In genomic region chr14:121445194-121445593, GRCm38 (mm10) we compare ENCODE assay signal across 8 mouse cellular contexts. TPM values are rescaled to one million over a fixed set of nuclear protein-coding genes. Genes with fewer than 3 reads are reported as not detected.
A peak's percentile ranks its signal among the peaks of the same experiment; 100 is the strongest.
DNase-seq lines count a peak whose midpoint lies in the region; ATAC-seq and TF ChIP-seq lines count a peak whose summit lies in the region.

No protein-coding gene starts in this region.

- no peaks in the 10 kb centered on the region for H3K36me3 ChIP-seq in heart, postnatal 0 days (replicated peaks; ENCODE audit: control insufficient read depth, insufficient read depth, low read length)
- H3K36me3 ChIP-seq in small intestine, adult 2 months (ENCODE audit: control insufficient read depth, insufficient read depth, low read length), result no peaks in the 10 kb centered on the region

- H3K27me3 ChIP-seq in heart, postnatal 0 days (ENCODE audit: control insufficient read depth, insufficient read depth, low read length), result no peaks in the 10 kb centered on the region
- no peaks in the 10 kb centered on the region; the same call in 1 of the 2 replicates for H3K27me3 ChIP-seq in small intestine, adult 2 months (ENCODE audit: control insufficient read depth, insufficient read depth, low read length)

- H3K9me3 ChIP-seq in heart, postnatal 0 days (replicated peaks; ENCODE audit: control insufficient read depth, low read length), result no peaks in the 10 kb centered on the region

- H3K4me1 ChIP-seq in heart, postnatal 0 days (ENCODE audit: control insufficient read depth, insufficient read depth), result peaks cover 3% of the 10 kb centered on the region; the same call in 1 of the 2 replicates
- H3K4me1 ChIP-seq in small intestine, adult 2 months (ENCODE audit: control insufficient read depth, insufficient read depth, insufficient read length, low read length), result peaks cover 2% of the 10 kb centered on the region; the same call in 1 of the 2 replicates

- no peak overlapping the region for H3K4me3 ChIP-seq in heart, postnatal 0 days (ENCODE audit: low read depth, low read length)
- no peak overlapping the region for H3K4me3 ChIP-seq in small intestine, adult 2 months (ENCODE audit: low read depth, low read length)

- no peak overlapping the region for H3K4me2 ChIP-seq in heart, postnatal 0 days (ENCODE audit: low read depth, low read length)

- H3K27ac ChIP-seq in heart, postnatal 0 days (ENCODE audit: low read depth), result no peak overlapping the region
- H3K27ac ChIP-seq in small intestine, adult 2 months (ENCODE audit: insufficient read depth, low read depth, low read length), result no peak overlapping the region

- peak; percentile 87 for ATAC-seq in heart, postnatal 0 days (ENCODE audit: insufficient read depth, low read depth)

- no peak for TF ChIP-seq EP300 in heart, postnatal 0 days (IDR thresholded peaks at IDR 0.05; ENCODE audit: low read depth)

- no peak overlapping the region for H3K9ac ChIP-seq in heart, postnatal 0 days (replicated peaks; ENCODE audit: low read depth, low read length)

- peak; percentile 85 for TF ChIP-seq CTCF in heart, postnatal 0 days (IDR thresholded peaks at IDR 0.05; ENCODE audit: low read depth)
- peak; percentile 71 for TF ChIP-seq CTCF in small intestine, adult 2 months (IDR thresholded peaks at IDR 0.05; ENCODE audit: extremely low read depth, insufficient read length, insufficient replicate concordance, low read depth, low read length)

- TF ChIP-seq POLR2A in small intestine, adult 2 months (IDR thresholded peaks at IDR 0.05; ENCODE audit: low read depth, low read length), result no peak

- 17% methylated on average over 8 of the region's 8 CpGs for WGBS in heart, postnatal 0 days
- whole genome bisulfite sequencing in small intestine, adult 2 months, result 15% methylated on average over 8 of the region's 8 CpGs

- peak; percentile 16 for DNase-seq in cerebellum, adult 11 months
- DNase-seq in cerebellum, adult 11-12 months, result no peak
- peak; percentile 58 for DNase-seq in Muller cell, postnatal 12 days (ENCODE audit: inconsistent ontology term)
- DNase-seq in embryo, embryonic 11.5 days (ENCODE audit: low read depth, low spot score), result peak; percentile 55
- DNase-seq in heart, postnatal 0 days (ENCODE audit: low spot score), result peak; percentile 64
- DNase-seq in kidney, postnatal 25 days, result peak; percentile 75 to 79
- peak; percentile 77 for DNase-seq in lung, postnatal 36 days

RNA-seq across cellular contexts. Expression of gene Slc15a1, which starts 59.9 kb away (rescaled TPM):
- not detected in 2 replicates for total RNA-seq in heart, postnatal 0 days (2014; rRNA removed; ENCODE audit: low replicate concordance)
- polyA plus RNA-seq in heart, postnatal 0 days (2015; fragmentation: Nextera tagmentation; extraction: Ambion mirVana), result 0.04 TPM in 1 of 2 replicates, not detected in the other
- 31.3 and 304 TPM in 2 replicates for polyA plus RNA-seq in small intestine, adult 2 months (2012; rRNA removed)

Comparison
In these comparisons a context has a peak if more than half of its experiments do, and no peak if none do; other contexts are left out.
1. RNA of gene Slc15a1, which starts 59.9 kb away (polyA plus RNA-seq): 31.3 to 304 TPM in small intestine, adult 2 months; 0.04 TPM in heart, postnatal 0 days; every median in the first group is over 10 times any median in the second.